Mouse (Mus musculus) cerebellum, adult 8-10 months (tissue): ENCODE results near the gene Cyp2d26.

Experiments used
- DNase-seq: peaks from one replicate; pipeline ENCODE4 v3.0.0; 2022

Cyp2d26 gene

DNA sequence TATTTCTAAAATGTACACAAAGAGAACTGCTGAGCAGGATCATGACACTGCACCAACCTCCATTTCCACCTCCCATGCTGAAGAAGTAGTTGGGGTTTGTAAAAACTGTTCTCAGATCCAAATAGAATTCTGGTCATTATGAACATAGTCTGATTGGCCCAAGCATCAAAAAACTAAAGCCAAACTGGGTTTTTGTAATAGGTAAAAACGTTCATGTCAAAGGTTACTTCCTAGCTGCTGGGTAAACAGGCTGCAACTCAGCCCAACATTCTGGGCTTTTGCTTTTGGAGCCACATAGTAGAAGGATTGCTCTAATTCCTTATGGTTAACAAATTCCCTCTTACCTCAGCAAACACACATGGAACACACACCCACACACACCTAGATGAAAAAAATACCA lies 46.0 kb downstream of the Cyp2d26 start:
- no peak for DNase-seq

DNA sequence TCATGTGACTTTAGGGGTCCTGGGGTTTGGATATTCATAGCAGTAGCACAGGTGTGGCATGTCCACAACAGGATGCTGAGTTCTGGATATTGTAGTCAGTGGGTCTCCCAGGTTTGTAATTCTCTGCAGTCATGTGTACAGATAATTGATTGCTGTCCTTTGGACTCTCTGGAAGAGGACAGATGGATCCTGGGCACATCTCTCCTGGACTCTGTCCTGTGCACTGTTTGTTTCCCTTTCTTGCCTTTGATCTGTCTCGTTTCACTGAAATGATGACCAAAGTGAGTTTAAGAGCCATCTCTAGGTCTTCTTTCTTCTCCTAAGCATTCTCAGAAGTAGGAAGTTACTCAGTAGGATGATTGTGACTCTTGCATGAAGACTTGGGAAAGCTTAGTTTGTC lies 46.6 kb downstream of the Cyp2d26 start:
- no peak for DNase-seq
